Mouse (Mus musculus) heart, postnatal 4 days (tissue): Measurements from ENCODE around the gene Wnt4. TPM values are rescaled to one million over a fixed set of nuclear protein-coding genes. Genes with fewer than 3 reads are reported as not detected.

ENCODE experiments used
- DNase-seq: peaks from one replicate; pipeline ENCODE4 v3.0.0; 2021
- total RNA-seq, 2 experiments: library from RNA; stranded (reverse); gene quantifications; 2 replicates each; pipeline ENCODE4 v1.2.3; 2021

Gene Wnt4
- total RNA-seq, 2 experiments from 2014 or later = 0.76 to 0.88 TPM

DNA sequence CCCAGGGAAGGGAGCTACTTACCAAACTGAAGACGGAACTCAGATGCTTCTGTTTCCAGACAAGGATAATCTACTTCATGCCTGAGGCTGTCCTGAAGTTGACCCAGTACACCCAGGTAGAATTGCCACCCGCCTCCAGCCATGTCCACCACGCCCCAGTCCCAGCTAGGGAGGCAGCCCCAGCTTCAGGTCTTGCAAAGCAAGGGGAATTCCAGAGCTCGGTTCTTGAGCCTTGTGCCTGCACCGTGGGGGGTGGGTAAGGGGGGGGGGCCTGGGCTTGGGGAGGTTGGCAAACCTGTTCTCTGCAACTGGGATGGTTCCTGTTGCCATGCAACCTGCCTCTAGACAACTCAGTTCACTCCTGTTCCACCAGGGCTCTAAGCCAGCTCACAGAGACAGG is 2.1 kb downstream of the Wnt4 start:
- DNase-seq = no peak

DNA sequence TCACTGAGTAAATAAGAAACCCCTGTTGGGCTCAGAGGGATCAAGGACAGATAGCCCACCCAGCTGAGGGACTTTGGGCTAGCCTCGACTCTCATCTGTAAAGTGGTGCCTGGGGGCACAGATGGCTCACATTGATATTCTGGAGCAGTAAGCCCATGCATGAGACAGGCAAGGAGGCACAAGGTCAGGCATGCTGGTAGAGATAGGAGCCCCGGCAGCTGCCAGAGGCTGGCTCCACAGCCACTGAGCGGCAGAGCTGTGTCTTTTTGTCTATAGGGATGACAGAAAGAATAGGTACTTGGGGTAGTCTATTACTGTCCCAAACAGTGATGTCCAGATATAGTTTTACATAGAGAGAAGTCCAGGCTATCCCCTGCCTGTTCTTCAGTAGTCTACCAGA is 4.0 kb downstream of the Wnt4 start:
- no peak for DNase-seq

DNA sequence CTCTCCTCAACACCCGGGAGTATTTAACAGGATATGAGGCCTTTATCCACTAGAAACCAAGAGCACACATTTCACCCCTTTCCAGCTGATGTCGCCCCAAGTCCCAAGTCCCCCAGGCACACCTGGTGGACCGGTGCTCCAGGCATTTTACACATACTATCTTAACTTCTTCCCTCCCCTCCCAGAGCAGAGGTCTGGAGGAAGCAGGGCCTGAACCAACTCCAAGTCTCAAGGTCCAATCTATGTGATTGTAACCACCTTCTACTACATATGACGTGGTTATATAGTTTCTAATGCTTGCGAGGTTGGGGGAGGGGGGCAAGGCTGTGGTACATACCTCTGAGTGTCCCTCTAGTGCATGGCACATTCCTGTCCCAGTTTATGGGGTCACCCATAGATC is 4.8 kb downstream of the Wnt4 start:
- no peak for DNase-seq

DNA sequence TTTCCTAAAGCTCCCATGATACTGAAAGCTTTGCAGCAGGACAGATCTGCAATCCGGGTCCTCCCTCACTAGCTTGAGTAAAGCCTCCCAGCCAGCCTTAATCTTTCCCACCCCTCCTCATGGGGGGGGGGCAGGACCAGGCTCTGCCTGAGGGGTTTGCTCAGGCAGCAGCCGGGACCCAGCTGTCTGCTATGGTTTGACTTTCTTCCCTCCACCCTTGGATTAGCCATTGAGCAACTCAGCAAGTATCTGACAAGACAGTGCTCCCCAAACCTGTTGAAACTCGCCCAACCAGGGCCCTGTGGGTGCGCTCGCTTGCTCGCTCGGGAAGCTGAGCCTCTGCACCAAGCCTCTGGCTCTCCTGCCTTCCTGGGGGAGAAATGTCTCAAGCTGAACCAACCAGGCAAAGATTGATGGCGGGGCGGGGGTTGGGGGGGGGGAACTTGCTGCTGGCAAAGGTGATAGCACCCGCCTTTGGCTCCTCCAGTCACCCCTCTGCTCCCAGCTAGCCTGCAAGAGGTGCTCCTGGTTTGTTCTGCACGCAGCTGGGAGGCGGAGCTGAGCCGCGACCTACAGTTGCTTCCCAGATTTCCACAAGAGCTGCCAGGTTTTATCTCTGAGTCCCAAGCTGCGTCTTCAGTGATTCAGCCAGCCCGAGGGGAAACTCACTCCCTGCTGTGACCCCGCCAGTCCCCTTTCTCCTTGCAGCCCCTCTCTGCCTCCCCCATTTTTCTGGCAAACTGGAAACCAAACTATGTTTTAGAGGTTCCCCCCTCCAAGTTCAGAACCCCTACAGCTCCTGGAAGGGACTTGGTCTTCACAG is 5.5 kb downstream of the Wnt4 start:
- DNase-seq = peak; percentile 36

DNA sequence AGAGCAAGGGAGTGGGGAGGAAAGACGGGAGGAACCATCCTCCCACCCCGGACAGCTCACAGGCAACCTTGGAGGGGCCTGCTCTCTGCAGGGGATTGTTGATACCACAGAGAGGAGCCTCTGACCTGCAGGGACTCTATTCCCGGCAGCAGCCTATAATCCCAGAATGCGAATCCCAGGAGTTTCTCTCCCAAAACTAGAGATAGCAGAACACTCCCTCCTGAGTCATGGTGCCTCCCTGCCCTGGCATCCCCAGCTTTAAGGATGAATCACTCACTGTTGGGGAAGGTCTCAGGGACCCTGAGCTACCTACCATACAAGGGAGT is 6.1 kb downstream of the Wnt4 start:
- no peak for DNase-seq

DNA sequence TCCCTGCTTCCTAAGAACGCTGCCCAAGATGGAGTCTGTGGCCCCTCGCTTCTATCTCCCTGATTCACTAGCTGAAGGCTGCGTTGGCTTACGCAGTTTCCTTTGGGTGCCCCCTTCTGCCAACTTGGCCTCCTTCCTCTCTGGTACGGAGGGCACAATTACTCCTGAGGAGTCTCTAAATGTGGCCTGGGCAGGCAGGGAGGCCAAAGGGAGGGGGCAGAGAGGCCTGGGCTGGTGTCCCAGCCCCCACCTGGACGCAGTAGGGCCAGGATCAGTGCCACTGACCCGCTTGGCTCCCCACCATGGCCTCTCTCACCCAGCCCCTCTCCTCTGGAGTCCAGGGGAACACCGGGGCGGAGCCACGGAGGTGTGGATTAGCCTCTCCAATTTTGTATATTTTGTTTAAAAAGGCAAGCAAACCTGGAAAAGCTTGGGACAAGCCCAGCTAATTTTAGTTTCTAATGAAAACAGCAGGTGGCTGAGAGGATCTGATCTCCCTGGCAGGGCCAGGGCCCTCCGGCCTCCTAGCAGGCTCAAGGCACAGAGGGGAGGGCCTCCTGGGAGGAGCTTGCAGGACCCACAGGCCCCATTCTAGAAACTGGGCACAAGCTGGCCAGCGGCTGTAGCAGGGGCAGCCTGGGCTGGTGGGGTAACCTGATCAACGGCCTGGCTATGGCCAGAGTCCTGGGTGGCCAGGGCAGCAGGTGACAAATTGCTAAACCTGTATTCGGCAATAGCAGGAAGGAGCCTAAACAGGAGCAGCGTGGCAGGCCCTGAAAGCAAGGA is 8.8 kb downstream of the Wnt4 start:
- DNase-seq = no peak

DNA sequence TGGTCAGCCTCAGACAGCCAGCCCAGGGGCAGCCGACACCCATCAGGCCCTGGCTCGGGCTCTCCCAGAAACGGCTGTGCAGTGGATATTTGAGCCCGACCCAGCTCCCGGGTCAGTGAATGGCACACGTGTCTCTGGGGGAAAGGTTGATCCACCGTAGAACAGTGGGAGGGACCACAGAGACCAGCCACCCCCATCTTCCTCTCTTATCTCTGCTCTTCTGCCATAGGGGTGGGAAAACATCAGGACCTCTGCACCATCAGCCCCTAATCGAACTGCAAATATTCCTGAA is 9.3 kb downstream of the Wnt4 start:
- no peak for DNase-seq

DNA sequence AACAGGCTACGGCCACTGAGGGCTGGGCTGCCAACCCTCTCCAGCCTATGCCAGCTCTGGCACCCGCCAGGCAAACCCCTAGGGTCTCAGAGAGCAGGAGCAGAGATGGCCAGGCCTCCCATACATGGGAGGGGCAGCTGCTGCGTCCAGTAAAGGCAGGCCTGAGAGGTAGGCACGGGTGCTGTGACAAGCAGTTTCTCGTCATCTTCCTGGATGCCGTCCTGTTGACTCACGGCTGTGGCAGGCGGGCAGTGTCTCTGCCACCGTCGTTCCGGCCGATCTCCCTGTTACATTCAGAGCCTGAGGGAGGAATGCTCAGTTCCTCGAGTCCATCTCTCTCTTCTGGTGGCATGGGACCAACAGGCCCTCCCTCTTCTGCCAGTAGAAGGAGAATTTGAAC is 9.9 kb downstream of the Wnt4 start:
- DNase-seq = no peak

DNA sequence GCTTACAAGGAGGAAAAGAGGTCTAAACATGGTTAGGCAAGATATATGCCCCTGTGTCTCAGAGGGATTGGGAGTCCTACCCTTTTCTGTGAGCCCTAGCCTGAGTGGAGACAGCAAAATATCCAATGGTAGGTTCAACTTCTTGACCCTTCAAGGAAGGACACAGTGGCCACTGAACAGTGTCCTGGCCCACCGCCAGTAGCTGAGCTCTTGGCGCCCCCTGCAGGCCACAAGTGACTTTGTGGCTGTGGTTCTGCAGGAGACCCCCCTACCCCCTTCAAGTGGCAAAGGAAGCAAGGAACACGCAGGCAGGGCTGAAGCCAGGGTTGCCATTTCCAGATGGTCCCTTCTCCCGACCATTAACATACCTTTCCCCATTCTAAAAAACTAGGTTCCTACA is 10.5 kb downstream of the Wnt4 start:
- DNase-seq = peak; percentile 76

DNA sequence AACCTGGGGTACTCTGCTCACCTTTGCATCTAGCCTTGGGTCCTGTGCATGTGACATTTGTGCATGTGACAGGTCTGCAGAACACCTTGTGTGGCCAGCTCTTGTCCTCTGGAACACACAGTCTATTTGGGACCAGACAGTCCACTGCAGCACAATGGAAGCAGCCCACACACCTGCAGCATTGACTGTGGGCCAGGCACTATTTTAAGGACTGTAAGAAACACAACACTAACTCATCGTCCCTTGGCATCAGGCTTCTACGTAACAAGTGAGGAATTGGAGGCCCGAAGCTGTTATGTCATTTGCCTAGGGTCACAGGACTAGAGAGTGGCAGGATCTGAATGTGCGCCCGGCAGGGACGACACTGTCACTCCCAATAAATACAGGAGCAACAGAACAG is 12.4 kb downstream of the Wnt4 start:
- no peak for DNase-seq

DNA sequence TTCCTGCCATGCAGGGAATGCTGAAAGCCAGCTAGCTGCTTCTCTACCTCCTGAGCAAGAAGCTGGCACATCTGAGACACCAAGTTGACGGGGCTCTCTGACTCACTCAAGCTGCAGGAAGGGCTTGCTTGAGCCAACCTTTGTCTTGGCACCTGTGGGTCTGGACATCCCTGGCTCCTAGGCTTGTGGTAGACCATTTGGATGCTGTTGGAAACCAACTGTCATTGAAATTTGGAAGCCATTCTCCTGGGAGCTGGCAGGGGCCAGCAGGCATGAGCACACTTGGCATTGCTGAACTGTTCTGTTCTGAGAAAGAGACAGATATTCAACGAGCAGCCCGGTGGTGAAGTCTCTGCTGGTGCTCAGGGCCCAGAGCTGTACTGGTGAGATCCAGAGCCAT is 13.0 kb downstream of the Wnt4 start:
- DNase-seq = no peak

DNA sequence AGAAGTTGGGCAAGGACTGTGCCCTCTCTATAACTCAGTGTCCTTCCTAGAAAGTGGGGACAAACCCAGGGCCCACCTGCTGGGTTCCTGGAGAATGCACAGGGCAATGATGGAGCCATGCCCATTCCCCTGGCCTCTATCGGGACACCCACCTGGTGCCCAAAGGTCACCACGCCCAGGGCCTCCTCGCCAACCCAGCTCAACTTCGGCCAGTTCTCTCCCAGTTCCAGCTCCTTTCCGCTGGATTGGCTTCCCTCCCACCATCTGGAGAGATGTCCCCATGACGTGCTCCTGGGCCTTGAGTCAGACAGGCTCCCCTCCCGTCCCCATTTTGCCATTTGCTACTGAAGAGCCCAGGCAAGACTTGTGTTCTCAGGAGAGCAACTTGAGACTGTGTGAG is 15.3 kb downstream of the Wnt4 start:
- DNase-seq = no peak

DNA sequence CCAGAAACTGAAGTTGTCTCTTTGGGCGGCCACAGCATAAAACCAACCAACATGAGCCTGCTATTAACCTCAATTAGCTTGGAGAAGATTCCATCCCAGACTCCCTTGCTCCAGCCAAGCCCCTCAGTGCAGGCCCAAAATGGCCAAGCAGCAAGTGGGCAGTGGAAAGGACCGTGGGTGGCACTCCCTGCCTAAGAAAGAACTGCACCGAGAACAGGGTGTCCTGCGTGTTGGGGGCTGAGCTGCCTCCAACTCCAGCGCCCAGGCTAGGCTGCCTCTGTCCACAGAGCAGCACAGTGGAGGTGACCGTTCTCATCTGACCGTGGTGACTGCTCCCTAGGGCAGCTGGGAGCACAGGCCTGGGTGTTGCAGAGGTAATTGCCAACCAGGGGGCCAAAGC is 16.7 kb downstream of the Wnt4 start:
- no peak for DNase-seq

DNA sequence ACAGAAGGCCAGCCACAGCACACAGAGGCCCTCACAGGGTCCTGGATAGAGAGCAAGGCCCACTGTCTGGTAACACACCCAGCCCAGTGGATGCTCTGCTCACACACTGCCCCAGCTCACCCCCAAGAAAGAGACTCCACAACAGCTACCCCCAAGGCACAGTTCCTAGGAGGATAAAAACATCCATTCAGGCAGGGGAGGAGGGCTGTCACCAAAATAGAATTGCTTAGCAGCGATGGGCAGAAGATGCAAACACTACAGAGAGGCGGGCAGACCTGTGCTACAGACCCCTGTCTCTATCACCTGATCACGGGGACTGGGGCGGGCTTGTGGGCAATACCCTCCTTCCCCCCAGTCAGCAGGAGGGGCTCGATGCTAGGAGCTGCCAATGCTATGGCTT is 17.2 kb downstream of the Wnt4 start:
- no peak for DNase-seq

DNA sequence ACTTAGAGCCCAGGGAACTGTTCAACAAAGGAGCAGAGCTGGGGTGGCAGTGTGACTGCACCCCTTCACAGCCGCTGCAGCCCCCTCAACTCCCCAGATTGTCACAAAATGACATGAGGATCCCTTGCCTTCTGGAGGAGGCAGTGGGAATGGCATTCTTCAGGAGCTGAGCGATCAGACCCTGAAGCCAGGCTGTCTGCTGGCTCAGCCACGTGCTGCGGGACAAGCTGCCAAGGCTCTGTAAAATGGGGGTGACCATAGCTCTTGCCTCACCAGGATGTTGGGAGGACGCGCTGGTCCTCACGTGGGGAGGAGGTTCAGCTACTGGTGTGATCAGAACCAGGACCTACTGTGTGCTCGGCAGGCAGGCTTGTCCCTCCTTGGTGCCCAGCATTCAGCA is 17.7 kb downstream of the Wnt4 start:
- no peak for DNase-seq

DNA sequence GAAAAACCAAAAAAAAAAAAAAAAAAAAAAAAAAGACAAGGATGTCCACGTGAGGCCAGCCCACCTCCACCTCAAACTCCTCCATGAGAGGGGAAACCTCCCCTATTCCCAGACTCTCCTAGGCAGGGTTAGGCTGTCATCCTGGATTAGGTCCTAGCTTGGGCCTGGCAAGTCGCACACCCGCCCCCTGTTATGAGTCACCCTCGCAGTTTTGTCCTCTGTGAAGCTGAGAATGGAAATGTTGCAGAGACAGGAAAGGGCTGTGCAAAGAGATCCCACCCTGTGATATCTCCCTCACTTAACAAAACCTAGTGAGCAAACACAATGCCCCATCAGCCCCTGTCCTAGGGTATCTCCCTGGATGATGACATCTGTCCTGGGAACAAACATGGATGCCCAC is 20.3 kb downstream of the Wnt4 start:
- no peak for DNase-seq

DNA sequence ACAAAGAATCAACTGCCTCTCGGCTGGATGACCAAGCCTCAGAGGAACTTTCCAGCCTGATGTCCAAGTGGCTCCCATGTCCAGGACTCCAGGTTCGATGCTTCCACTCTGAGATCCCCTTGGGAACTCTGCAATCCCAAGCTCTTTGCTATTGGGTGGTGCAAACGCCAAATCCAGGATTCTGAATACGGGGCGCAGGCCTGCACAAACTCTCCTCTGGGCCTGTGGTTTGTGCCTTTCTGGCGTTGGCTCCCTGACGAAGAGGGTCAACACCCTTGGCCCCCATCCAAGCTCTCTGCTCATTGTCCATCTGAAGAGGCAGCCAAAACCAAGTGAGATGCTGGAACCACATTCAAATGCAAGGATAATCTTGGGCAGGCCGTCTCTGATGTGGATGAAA is 21.1 kb downstream of the Wnt4 start:
- peak; percentile 67 for DNase-seq

DNA sequence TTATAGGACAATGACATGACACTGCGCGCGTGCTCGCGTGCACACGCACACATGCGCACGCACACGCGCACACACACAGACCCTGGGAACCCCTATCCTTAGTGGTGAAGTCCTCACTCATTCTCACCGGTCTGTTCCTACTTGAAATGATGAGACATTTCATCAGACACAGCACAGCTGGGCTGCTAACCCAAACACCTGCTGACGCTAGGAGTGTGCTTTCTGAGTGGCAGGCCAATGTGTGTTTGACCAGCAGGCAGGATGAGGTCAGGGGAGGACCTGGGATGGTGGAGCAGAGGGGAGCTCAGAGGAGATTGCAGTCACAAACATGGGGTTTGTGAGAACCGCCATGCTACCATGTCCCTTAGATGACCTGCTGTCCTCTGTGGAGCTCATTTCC is 22.9 kb downstream of the Wnt4 start:
- DNase-seq = no peak

DNA sequence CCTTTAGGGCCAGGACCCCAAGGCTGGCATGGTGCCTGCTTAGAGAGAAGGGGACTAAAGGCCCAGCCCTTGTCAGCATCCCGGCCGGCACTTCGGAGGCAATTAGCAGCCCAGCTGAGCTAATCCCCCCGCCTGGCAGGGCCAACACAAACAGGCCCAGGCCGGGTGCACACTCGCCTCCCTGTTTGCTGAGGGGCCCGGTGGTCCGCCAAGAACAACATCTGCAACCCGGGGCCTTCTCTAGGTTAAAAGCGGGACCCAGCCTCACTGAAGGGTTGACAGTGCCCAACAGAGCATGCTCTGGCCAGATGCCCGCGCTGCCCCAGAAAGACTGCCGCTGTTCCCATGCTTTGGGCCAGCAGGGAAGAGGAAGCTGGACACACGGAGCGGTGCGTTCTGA is 24.3 kb downstream of the Wnt4 start:
- DNase-seq = no peak

DNA sequence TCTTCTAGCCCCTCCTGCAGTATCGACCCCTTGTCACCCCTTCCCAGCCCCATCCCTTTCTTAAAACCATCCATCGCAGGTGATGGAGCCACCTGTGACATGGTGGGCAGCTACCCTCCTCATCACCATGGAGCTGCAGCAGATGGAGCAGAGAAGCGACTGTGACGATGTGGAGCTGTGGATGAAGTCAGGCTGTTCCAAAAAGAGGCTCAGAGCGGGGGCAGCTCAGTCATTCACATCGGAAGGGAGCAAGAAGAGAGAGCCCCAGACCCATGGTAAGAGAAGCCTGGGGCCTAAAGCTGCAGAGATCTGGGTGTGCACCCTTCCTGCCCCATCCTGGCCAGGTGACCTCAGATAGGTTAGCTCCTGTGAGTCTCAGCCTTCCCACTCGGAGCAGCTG is 26.8 kb downstream of the Wnt4 start:
- DNase-seq = no peak

DNA sequence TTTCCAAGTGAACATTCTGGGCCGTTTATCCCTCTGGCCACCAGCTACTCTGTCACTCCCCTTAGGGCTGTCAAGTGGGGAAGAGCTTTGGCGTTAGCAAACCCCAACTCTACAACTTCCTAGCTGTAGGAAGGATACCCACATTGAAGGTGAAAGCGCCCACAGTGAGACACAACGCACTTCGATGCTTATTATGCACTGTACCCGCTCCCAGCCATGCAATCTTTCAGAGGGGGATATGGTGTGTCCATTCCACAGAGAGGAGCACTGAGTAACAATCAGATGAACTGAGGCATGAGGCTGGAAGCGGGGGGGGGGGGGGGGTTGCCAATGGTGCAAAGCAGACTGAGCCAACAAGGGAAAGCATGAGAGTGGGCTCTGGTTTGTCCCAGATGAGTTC is 27.8 kb downstream of the Wnt4 start:
- DNase-seq = no peak

DNA sequence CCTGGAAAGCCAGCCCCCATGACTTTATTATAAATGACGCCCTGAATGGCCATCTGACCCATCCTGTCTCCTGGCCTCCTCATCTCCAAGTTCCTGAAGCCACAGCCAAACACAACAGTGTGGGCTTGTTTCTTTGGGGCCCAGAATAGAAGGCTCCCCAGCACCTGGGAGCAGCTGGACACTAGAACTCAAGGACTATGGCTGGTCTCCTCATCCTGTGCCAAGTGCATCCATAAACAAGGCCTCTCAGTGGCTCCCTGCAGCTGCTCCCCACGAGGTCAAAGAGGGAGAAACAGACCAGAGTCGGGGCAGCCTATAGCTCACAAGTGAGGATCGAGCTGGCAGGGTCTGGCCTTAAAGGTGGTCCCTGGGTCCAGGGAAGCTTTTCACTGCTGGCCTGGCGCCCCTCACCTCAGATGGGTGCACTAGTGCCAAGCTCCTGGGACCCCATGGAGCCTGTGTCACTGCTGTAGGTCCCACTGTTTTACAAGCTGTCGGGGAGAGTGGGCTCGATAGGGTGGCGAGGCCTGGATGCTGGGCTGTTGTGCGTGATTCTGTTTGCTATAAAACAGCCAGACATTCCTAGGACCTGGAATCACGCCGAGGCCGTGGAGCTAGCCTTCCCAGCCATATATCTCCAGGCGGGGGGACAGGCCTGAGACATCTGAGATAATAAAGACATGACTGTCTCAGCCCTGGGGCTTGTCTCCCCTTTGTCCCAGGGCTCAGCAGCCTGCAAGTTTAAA is 28.7 kb downstream of the Wnt4 start:
- DNase-seq = no peak

DNA sequence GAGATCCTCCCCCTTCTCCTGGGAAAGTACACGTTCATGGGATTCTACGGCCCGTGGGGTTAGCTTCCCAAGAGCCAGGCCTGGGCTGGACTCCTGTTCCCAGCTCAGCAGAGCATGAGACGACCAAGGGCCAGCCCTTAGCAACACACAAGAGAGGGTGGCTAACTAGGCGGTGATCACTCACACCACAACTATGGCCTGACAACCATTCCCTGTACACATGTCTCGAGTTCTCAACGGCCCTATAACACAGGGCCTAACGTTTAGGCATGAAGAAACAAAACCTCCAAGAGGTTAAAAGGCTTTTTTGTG is 29.2 kb downstream of the Wnt4 start:
- DNase-seq = no peak
